Mouse (Mus musculus) erythroid progenitor cell, adult 5-6 weeks (primary cell): ENCODE data around the gene Npw. TPM values are rescaled to one million over a fixed set of nuclear protein-coding genes. Genes with fewer than 3 reads are reported as not detected.

Source experiments
- ATAC-seq: replicated peaks from 2 replicates; pipeline ENCODE4 v1.8.0; 2016; ENCODE audit warnings: moderate number of reproducible peaks, mild to moderate bottlenecking, moderate TSS enrichment, inconsistent platforms; ENCODE audit not compliant: poor library complexity, low FRiP score, severe bottlenecking
- total RNA-seq, 2 experiments: library from RNA; stranded (forward) in 1 of 2; stranded (reverse) in 1 of 2; fragments of 150-400 nt in 1 of 2; fragments of 186-747, 209-891 nt in 1 of 2; gene quantifications; 2 replicates each; pipeline versions ENCODE4 v1.2.3 to v1.2.4; 2015 to 2017; ENCODE audit warnings: low replicate concordance in 2 of 2

Gene Npw
- total RNA-seq, 2 experiments from 2014 or later = not detected

GRCm38 (mm10) chr17:24644030-24644715 is 14.1 kb downstream of the Npw start:
- ATAC-seq = no peak

- ATAC-seq = no peak
These were observed 15.4 kb downstream of the Npw start for GRCm38 (mm10) chr17:24642791-24643343.

GRCm38 (mm10) chr17:24641944-24642343 is 16.3 kb downstream of the Npw start:
- no peak for ATAC-seq

DNA sequence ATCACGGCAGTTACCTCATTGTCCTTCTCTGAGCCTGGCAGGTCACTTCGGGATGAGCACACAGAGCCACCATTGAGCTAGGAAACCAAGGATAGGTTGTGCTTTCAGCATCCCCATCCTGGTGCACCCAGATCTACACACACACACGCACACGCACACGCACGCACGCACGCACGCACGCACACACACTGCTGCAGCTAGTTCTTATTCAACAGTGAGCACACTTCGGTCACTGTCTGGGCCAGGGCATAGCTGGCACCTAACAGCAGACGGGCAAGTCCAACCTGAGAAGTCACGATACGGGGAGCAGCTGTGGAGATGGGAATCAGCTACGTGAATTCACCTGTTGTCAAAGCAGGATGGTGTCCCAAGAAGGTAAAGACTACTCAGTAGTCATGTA is 17.7 kb downstream of the Npw start:
- ATAC-seq = no peak

DNA sequence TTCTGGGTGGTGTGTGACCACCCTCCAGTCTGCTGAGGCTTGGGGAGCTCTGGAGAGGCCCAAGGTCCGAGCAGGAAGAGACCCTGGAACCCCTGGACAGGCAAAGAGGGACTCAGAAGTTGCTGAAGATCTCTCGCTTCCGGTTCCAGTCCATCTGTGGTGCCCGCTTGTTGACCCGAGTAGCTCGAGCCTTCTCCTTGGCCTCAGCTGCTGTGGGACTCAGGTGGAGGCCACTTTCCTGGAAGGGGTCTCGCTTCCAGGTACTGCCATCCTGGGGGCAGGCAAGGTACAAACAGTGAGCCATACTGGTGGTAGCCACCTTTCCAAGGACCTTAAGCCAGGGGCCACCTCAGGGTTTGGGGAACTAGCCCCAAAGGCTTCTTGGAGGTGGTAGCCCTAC is 18.1 kb downstream of the Npw start:
- ATAC-seq = no peak

DNA sequence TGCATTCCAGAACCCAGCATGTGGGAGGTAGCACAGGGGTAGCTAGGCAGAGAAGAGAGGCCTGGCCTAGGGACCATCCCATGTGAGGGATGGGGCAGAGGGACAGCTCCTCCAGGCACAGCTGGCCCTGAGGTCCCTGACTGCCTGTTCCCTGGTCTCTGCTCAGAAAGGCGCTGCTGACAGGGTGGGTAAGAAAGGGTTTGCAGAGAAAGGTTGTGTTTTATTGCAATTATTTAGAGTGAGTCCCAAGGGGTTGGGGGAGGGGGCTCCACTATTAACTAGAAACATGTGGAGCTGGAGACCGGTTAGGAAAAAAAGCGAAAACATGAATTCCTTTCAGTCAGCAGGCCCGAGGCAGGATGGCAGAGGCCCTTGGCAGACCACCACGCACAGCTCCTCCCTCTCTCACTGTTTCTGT is 18.7 kb downstream of the Npw start:
- ATAC-seq = no peak

DNA sequence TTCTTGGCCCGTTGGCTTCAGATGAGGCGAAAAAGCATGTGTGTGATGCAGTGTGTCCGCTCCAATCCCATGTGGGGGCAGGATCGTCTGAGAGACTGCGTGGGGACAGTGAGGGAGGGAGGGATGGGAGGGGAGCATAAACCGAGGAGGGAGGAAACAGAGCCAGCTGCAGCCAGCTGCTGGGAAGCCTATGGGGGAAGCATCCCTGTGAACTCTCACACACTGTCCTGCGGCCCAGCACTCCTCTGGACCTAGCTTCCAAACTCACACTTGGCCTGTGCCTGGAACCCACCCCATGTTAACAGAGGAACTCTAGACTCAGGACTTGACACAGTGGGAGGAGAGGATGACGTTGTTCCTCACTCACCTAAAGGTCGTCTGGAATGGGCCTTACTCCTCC is 19.4 kb downstream of the Npw start:
- ATAC-seq = no peak

GRCm38 (mm10) chr17:24638214-24638613 is 20.0 kb downstream of the Npw start:
- ATAC-seq = no peak

- ATAC-seq = no peak
These were observed 21.3 kb downstream of the Npw start for GRCm38 (mm10) chr17:24636781-24637481.

DNA sequence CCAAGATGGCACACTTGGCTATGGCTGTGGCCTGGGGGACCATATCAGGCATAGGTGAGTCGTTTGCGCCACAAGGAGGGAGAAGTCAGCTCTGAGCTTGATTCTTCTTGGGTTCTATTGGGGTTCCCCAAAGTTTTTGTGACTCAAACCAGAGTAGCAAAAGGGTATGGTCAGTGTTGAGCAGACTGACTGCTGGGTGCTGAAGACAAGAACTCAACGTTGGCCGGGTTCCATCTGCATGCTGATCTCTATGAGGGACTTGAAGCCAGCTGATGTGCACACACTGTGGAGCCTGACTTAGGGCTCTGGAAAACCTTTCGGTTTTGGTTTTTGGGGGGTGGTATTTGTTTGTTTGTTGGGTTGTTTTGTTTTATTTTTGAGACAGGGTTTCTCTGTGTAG is 22.6 kb downstream of the Npw start:
- no peak for ATAC-seq

DNA sequence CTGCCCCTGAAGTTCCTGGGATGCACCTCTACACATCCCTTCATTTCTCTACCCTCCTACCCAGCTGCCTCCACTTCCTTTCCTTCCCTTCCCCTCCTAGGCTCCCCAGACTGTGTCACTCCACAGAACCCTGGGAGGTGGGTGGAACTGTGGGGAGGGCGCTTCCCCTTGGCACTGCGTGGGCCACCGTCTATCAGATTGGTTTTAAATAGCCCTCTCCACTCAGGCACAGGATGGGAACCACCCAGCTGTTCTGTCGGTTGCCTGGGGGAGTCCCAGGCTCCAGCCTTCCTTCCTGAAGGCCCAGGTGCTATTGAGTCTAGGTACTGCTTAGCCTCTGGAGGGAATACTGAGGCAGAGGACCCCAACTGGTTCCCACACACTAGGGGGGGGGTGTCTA is 23.2 kb downstream of the Npw start:
- no peak for ATAC-seq

- ATAC-seq = no peak
These were observed 24.4 kb downstream of the Npw start for GRCm38 (mm10) chr17:24633831-24634230.

GRCm38 (mm10) chr17:24632813-24633449 is 25.3 kb downstream of the Npw start:
- ATAC-seq = peak; percentile 64

DNA sequence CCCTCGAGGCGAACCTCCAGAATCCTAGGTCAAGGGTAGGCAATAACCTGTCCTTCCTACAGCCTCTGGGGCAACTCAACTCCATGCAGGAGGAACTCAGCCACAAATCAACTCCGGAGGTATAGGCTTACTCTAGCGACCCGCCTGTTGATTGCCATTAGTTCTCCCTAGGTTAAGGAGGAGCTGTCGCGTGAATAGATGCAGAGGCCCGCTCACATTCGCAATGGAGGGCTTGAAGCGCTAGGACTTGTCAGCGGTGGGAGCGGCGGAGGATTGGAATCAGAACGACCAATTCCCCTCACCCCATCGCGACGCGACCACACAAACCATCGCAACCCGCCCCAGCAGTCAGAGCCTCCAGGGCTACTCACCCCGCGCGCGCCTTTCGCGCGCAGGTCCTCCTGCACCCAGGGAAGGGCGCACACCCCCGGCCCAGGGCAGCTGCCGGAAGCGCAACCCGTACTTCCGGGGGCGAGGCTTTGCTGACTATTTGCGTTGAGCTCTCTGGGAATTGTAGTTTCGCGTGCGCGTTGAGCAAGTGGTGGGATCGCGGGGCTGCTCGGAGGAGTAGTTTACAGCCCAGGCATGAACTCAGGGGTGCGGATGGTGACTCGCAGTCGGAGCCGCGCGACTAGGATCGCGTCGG is 26.0 kb downstream of the Npw start, which contains the start of the genes Tsc2 and Nthl1:
Gene Tsc2 (minus strand): TSS at position 464 of the 646 bp plus-strand sequence.
Gene Nthl1 (plus strand): TSS at position 514 of the 646 bp plus-strand sequence.
- ATAC-seq = peak; percentile 74

DNA sequence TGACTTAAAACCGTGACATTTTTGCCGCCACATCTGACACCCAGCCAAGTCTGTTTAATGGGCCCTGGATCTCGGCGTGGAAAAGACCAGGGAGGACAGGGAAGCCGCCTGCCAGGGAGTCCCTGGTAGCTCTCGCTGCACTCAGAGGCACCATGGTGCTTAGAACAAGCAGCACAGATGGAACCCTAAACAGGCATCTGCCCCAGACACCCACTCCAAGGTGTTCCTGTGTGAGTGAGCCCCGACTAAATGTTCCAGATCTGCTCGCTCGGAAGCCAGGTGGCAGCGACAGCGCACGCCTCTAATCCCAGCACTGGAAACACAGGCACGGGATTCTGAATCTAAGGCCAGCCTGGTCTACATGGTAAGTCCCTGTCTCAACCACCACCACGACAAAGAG is 28.2 kb downstream of the Npw start:
- ATAC-seq = no peak

DNA sequence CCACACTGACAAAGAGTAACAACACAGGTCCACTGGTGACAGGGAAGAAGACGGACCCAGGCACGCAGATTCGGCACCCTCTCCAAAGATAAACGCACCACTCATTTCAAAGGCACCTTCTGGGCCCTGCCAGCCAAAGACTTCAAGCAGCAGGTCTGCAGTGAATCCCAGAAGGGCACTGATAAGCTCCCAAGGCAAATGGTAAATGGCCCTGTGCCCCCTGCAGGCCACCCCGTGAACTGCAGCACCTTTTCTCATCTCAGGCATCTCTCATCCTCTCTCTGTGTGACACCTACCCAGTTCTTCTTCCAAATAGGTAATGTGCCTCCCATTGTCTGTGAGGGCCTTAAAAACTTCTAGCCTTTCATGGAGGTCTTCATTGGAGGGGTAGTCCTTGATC is 29.6 kb downstream of the Npw start:
- ATAC-seq = peak; percentile 76

DNA sequence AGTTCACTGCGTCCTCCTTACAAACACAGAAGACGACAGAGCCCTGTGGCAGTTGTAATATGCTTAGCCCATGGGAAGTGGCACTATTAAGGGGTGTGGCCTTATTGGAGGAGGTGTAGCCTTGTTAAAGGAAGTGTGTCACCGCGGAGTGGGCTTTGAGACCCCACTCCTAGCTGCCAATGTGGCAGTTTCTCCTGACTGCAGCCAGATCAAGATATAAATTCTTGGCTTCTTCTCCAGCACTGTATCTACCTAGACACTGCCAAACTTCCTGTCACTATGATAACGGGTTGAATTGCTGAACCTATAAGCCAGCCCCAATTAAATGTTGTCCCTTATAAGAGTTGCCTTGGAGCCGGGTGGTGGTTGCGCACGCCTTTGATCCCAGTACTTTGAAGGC is 32.8 kb downstream of the Npw start:
- ATAC-seq = no peak

DNA sequence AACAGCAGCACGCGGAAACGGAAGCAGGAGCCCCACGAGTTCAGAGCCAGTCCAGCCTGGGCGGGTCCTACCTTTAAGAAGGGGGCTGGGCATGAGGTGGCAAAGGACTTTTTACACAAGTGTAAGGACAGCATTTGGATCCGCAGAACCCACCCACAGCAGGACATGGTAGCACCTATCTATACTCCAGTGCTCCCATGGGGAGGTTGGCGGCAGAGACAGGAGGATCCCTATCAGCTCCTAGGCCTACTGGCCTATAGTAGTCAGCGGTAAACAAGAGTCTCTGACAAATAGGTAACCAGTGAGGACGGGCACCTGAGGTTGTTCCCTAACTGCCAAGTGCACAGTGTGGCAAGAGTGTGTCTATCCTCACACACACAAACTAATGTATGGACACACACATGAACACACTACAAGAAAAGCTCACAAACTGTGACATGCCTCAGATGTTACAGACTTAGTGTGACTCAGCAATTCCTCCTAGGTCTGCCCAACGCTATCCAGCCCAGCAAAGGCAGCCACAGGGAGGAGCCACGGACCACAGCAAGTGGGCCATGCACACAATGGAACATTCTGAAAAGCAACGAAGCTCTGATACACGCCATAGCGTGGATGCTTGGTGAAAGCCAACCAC is 40.6 kb downstream of the Npw start:
- peak; percentile 93 for ATAC-seq

DNA sequence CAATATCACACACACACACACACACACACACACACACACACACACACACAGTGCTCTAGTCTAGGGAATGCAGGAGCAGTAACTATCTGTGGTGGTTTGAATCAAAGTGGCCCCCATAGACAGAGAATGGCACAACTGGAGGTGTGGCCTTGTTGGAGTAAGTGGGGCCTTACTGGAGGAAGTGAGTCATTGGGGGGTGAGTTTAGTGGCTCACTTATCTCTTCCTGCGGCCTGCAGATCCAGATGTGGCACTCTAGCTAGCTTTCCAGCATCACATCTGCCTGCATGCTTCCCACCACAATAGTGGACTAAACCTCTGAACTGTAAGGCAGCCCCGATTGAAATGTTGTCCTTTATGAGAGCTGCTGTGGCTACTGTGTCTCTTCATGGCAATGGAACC is 47.5 kb downstream of the Npw start:
- ATAC-seq = no peak

- ATAC-seq = peak; percentile 86
These were observed 49.4 kb downstream of the Npw start for GRCm38 (mm10) chr17:24608874-24609273.
